Mouse (Mus musculus) limb, embryonic 11.5 days (tissue): ENCODE results near the gene St6galnac3. TPM values are rescaled to one million over a fixed set of nuclear protein-coding genes. Genes with fewer than 3 reads are reported as not detected.

ENCODE experiments used
- ATAC-seq: fragments of 200-750 bp; cut with Nextera tagmentation; 2 replicates; pipeline ENCODE4 v1.8.0; 2017; ENCODE audit warnings: low read depth; ENCODE audit not compliant: insufficient number of reproducible peaks, low FRiP score, low TSS enrichment
- DNase-seq: peaks from one replicate; pipeline ENCODE4 v3.0.0-alpha.2; 2015; ENCODE audit warnings: low spot score
- H3K27ac ChIP-seq: fragments of 300-500 bp; sonication (generic); replicated peaks from 2 replicates; pipeline ENCODE4 v1.5.1; 2014; ENCODE audit warnings: low read depth, mild to moderate bottlenecking, low read length
- H3K27me3 ChIP-seq: fragments of 300-500 bp; sonication (generic); 2 replicates; pipeline ENCODE4 v1.6.1; 2014; ENCODE audit warnings: mild to moderate bottlenecking, low read length, mixed read lengths; ENCODE audit not compliant: control insufficient read depth, insufficient read depth
- H3K36me3 ChIP-seq: fragments of 300-500 bp; sonication (generic); 2 replicates; pipeline ENCODE4 v1.6.1; 2014; ENCODE audit warnings: mild to moderate bottlenecking, low read length, moderate library complexity, mixed read lengths; ENCODE audit not compliant: control insufficient read depth, insufficient read depth
- H3K4me1 ChIP-seq: fragments of 300-500 bp; sonication (generic); 2 replicates; pipeline ENCODE4 v1.6.1; 2014; ENCODE audit warnings: low read length, mixed read lengths; ENCODE audit not compliant: control insufficient read depth, insufficient read depth
- H3K4me2 ChIP-seq: fragments of 300-500 bp; sonication (generic); 2 replicates; pipeline ENCODE4 v1.6.1; 2014; ENCODE audit warnings: low read depth, mild to moderate bottlenecking, moderate library complexity; ENCODE audit not compliant: severe bottlenecking
- H3K4me3 ChIP-seq: fragments of 300-500 bp; sonication (generic); 2 replicates; pipeline ENCODE4 v1.5.1; 2014; ENCODE audit warnings: low read depth, low read length
- H3K9ac ChIP-seq: fragments of 300-500 bp; sonication (generic); 2 replicates; pipeline ENCODE4 v1.6.1; 2014; ENCODE audit warnings: mild to moderate bottlenecking, low read length
- H3K9me3 ChIP-seq: fragments of 300-500 bp; sonication (generic); 2 replicates; pipeline ENCODE4 v1.6.1; 2016; ENCODE audit warnings: low read length; ENCODE audit not compliant: control insufficient read depth
- WGBS: fragments of 180-500 bp; shearing (Covaris S2); extraction: QIAGEN DNeasy Blood & Tissue Kit; methylation state at CpG from one replicate; pipeline ENCODE4 v1.1.7; 2014; 5-methylcytosine and 5-hydroxymethylcytosine counted together
- polyA plus RNA-seq: library from polyadenylated mRNA; unstranded; fragments of >200 nt; fragmentation: Nextera tagmentation; extraction: Ambion mirVana; gene quantifications from 2 replicates; pipeline ENCODE4 v1.2.1, GENCODE M21; 2014

St6galnac3 gene
- polyA plus RNA-seq, 1 experiment from 2014 or later: 51.2 TPM

- Histone ChIP-seq H3K36me3 (no peaks in the 10 kb centered on the region), H3K9me3 (no peaks in the 10 kb centered on the region), H3K4me3 (no peak overlapping the region), H3K9ac (no peak overlapping the region), H3K27me3 (no peaks in the 10 kb centered on the region), H3K4me1 (peaks cover 14% of the 10 kb centered on the region), H3K27ac (no peak overlapping the region), H3K4me2 (no peak overlapping the region)
- ATAC-seq (peak; percentile 65; the same call in 1 of the 2 replicates), DNase-seq (peak; percentile 57)
- WGBS: 32% methylated on average over 16 of the region's 16 CpGs
Measured at GRCm38 (mm10) chr3:153277389-153277999, 447.5 kb downstream of the St6galnac3 start.

DNA sequence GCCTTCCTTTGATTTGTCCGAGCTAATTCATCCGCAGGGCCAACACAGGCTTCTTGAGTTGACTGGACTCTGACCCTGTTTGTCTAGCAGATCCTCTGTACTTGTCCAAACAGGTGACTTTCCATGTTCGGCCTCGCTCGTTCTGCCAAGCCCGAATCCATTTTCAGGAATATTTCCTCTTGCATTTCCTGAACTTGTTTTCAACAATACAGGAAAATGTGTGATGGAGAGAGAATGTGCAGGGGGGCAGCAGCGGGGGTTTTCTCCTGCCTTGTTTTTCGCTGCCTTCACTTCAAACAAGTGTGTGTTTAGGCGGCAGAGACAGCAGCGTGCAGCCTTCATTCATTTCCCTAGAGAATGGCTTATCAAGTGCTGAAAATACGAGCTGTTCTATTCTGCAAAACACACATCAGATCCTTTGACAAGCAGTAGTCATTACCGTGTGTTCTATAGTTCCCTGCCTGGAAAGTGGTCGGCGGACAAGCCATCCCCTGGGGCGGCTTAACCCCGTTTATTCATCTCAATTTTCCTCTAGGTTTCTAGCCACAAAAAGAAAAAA, 448.1 kb downstream of the St6galnac3 start:
- DNase-seq (no peak), ATAC-seq (0 out of 2 replicates have a peak, but pooled peaks have one; percentile 9)
- H3K4me1 ChIP-seq: peaks cover 14% of the 10 kb centered on the region
- no peaks in the 10 kb centered on the region for H3K9me3 ChIP-seq
- no peak overlapping the region for H3K4me3 ChIP-seq
- H3K36me3 ChIP-seq: no peaks in the 10 kb centered on the region
- H3K27me3 ChIP-seq: no peaks in the 10 kb centered on the region
- WGBS: 49% methylated on average over 16 of the region's 16 CpGs
- H3K27ac ChIP-seq: no peak overlapping the region
- H3K4me2 ChIP-seq: no peak overlapping the region
- no peak overlapping the region for H3K9ac ChIP-seq

GRCm38 (mm10) chr3:153276101-153276829, 448.7 kb downstream of the St6galnac3 start:
- no peak for DNase-seq
- ATAC-seq: 0 out of 2 replicates have a peak, but pooled peaks have one; percentile 21
- Histone ChIP-seq H3K36me3 (no peaks in the 10 kb centered on the region), H3K9me3 (no peaks in the 10 kb centered on the region), H3K4me1 (peaks cover 14% of the 10 kb centered on the region), H3K4me3 (no peak overlapping the region), H3K27me3 (no peaks in the 10 kb centered on the region), H3K27ac (no peak overlapping the region), H3K4me2 (no peak overlapping the region), H3K9ac (no peak overlapping the region)
- WGBS: 50% methylated on average over 8 of the region's 8 CpGs

- Histone ChIP-seq H3K4me3 (no peak overlapping the region), H3K27ac (no peak overlapping the region), H3K9me3 (no peaks in the 10 kb centered on the region), H3K36me3 (no peaks in the 10 kb centered on the region), H3K4me1 (peaks cover 9% of the 10 kb centered on the region), H3K4me2 (no peak overlapping the region), H3K27me3 (no peaks in the 10 kb centered on the region), H3K9ac (no peak overlapping the region)
- DNase-seq: no peak
- no peak for ATAC-seq
- WGBS: 95% methylated on average over 1 of the region's 1 CpGs
Measured at GRCm38 (mm10) chr3:153272241-153272640, 452.7 kb downstream of the St6galnac3 start.

- ATAC-seq: no peak
- Histone ChIP-seq H3K4me3 (no peak overlapping the region), H3K4me2 (no peak overlapping the region), H3K27ac (no peak overlapping the region), H3K9ac (no peak overlapping the region), H3K36me3 (no peaks in the 10 kb centered on the region), H3K4me1 (no peaks in the 10 kb centered on the region), H3K9me3 (no peaks in the 10 kb centered on the region), H3K27me3 (no peaks in the 10 kb centered on the region)
- 68% methylated on average over 8 of the region's 8 CpGs for WGBS
- DNase-seq: no peak
Measured at GRCm38 (mm10) chr3:153267397-153267796, 457.6 kb downstream of the St6galnac3 start.

DNA sequence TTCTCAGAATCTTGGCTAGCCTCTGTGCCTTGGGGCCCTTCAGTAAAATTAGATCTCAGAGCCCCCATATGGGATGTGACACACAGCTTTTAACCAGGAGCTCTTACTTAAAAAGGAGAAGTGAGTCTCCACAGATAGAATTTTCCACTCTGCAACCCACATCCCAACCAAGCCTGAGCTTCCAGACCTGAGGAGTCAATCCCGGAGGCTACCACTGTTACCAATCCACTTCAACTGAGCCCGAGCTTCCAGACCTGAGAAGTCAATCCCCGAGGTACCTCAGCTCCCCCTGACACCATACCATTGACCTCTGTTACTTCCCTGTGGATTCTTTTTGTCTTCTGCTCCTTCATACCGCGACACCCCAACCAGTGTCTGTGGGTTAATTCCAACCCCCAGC, 463.0 kb downstream of the St6galnac3 start:
- H3K4me3 ChIP-seq: no peak overlapping the region
- WGBS: 85% methylated on average over 5 of the region's 5 CpGs
- H3K9ac ChIP-seq: no peak overlapping the region
- DNase-seq: no peak
- no peak overlapping the region for H3K4me2 ChIP-seq
- no peaks in the 10 kb centered on the region for H3K36me3 ChIP-seq
- H3K9me3 ChIP-seq: no peaks in the 10 kb centered on the region
- no peak for ATAC-seq
- no peak overlapping the region for H3K27ac ChIP-seq
- no peaks in the 10 kb centered on the region for H3K4me1 ChIP-seq
- H3K27me3 ChIP-seq: no peaks in the 10 kb centered on the region

DNA sequence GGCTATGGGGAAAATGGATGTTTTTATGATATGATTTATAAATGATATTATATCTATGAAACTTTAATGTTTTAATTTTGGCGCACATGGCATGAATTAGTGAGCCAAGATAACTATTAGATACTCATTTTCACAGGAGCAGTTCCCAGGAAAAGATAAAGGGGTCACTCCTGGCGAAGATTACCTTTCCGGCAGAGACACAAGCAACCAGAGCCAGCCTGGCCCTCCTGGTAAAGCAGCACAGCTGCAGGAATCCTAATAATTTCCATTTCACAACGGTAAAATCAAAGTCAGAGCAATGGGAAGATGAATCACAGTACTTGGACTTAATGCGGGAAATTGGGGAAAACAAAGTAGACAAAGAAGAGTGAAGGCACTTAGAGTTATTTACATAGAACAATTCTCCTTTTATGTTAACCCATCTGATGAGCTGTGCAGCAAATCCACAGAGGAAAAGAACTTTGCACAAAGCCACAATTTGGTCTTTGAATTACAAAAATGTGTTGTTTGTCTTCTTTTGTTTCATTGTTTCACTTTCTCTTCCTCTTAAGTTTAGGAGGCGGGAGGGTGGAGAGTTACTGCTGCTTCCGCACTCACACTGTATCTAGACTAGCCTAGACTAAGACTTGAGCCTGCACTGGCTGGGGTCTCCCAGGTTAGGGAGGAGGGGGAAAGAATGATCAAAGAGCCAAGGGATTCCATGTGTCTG, 464.6 kb downstream of the St6galnac3 start:
- H3K4me1 ChIP-seq: no peaks in the 10 kb centered on the region
- H3K9ac ChIP-seq: no peak overlapping the region
- 74% methylated on average over 7 of the region's 7 CpGs for WGBS

GRCm38 (mm10) chr3:153255910-153256309, 469.1 kb downstream of the St6galnac3 start:
- no peak for ATAC-seq
- Histone ChIP-seq H3K9ac (no peak overlapping the region), H3K4me3 (no peak overlapping the region), H3K27ac (no peak overlapping the region), H3K4me2 (no peak overlapping the region), H3K9me3 (no peaks in the 10 kb centered on the region), H3K27me3 (no peaks in the 10 kb centered on the region), H3K36me3 (no peaks in the 10 kb centered on the region), H3K4me1 (no peaks in the 10 kb centered on the region)
- no peak for DNase-seq
- 90% methylated on average over 8 of the region's 8 CpGs for WGBS

More for the DNA sequence above, 464.6 kb downstream of the St6galnac3 start:
- ATAC-seq: no peak
- Histone ChIP-seq H3K9me3 (no peaks in the 10 kb centered on the region), H3K4me3 (no peak overlapping the region), H3K4me2 (no peak overlapping the region), H3K36me3 (no peaks in the 10 kb centered on the region), H3K27ac (no peak overlapping the region), H3K27me3 (no peaks in the 10 kb centered on the region)
- DNase-seq: no peak
